Mouse (Mus musculus) CH12.LX (cell line): Measurements from ENCODE around the gene Csf2rb. TPM values are rescaled to one million over a fixed set of nuclear protein-coding genes. Genes with fewer than 3 reads are reported as not detected.

ENCODE experiments used
- DNase-seq: peaks from one replicate; pipeline ENCODE4 v3.0.0-alpha.2; 2013; ENCODE audit errors: extremely low read depth
- H3K27ac ChIP-seq: 2 replicates; pipeline ENCODE4 v1.5.1; 2012; ENCODE audit warnings: low read depth, mild to moderate bottlenecking, control low read depth, moderate library complexity; ENCODE audit not compliant: insufficient read depth
- H3K27me3 ChIP-seq: replicated peaks from 2 replicates; pipeline ENCODE3; 2012; ENCODE audit warnings: inconsistent platforms
- H3K36me3 ChIP-seq, 2 experiments: replicated peaks in 1 of 2; 2 replicates each; pipeline versions ENCODE3 to v1.6.1; 2012; ENCODE audit warnings: inconsistent platforms in 1 of 2, low read length in 1 of 2, mild to moderate bottlenecking in 1 of 2, mixed read lengths in 1 of 2, moderate library complexity in 1 of 2; ENCODE audit not compliant: control insufficient read depth in 1 of 2, insufficient read depth in 1 of 2
- H3K4me1 ChIP-seq, 2 experiments: 2 replicates each; pipeline ENCODE4 v1.6.1; 2012; ENCODE audit warnings: inconsistent platforms in 1 of 2, moderate library complexity in 1 of 2; ENCODE audit not compliant: insufficient read depth in 2 of 2, control insufficient read depth in 1 of 2
- H3K4me2 ChIP-seq: 2 replicates; pipeline ENCODE4 v1.6.1; 2012; ENCODE audit warnings: low read depth, mild to moderate bottlenecking, control low read depth; ENCODE audit not compliant: poor library complexity, insufficient read depth, severe bottlenecking
- H3K4me3 ChIP-seq, 3 experiments: fragments of 150-350 bp in 1 of 3; sonication (generic) in 1 of 3; replicated peaks in 1 of 3; 2 replicates each; pipeline versions ENCODE3 to v1.5.1; 2011 to 2012; ENCODE audit warnings: low read depth in 2 of 3, low read length in 2 of 3, mild to moderate bottlenecking in 2 of 3, moderate library complexity in 2 of 3, control low read depth in 1 of 3, improper control_type of control experiment in 1 of 3, inconsistent platforms in 1 of 3, mixed read lengths in 1 of 3; ENCODE audit not compliant: poor library complexity in 1 of 3
- H3K79me2 ChIP-seq: replicated peaks from 2 replicates; pipeline ENCODE4 v1.6.1; 2012; ENCODE audit warnings: mild to moderate bottlenecking, moderate library complexity; ENCODE audit not compliant: control insufficient read depth, poor library complexity, insufficient read depth, severe bottlenecking; ENCODE audit errors: extremely low read depth
- H3K9ac ChIP-seq: 2 replicates; pipeline ENCODE4 v1.6.1; 2012; ENCODE audit warnings: low read depth, mild to moderate bottlenecking, control low read depth, moderate library complexity; ENCODE audit not compliant: insufficient read depth
- H3K9me3 ChIP-seq: replicated peaks from 2 replicates; pipeline ENCODE3; 2012; ENCODE audit warnings: low read length, inconsistent platforms, mixed read lengths
- BHLHE40 ChIP-seq: IDR thresholded peaks from 2 replicates; pipeline ENCODE4 v1.6.1; 2011; ENCODE audit warnings: mild to moderate bottlenecking, low read depth, low read length, improper control_type of control experiment
- CHD1 ChIP-seq: IDR thresholded peaks from 2 replicates; pipeline ENCODE4 v1.6.1; 2012; ENCODE audit warnings: low read depth, low read length, improper control_type of control experiment, inconsistent platforms
- CHD2 ChIP-seq: IDR thresholded peaks from 2 replicates; pipeline ENCODE4 v1.6.1; 2011; ENCODE audit warnings: low read length, improper control_type of control experiment
- CTCF ChIP-seq, 2 experiments: IDR thresholded peaks in 1 of 2; conservative IDR thresholded peaks in 1 of 2; 2 replicates each; pipeline ENCODE4 v1.5.1; 2011 to 2012; ENCODE audit warnings: low read depth in 2 of 2, low read length in 2 of 2, improper control_type of control experiment in 1 of 2, inconsistent platforms in 1 of 2, mild to moderate bottlenecking in 1 of 2, moderate library complexity in 1 of 2
- E2F4 ChIP-seq: IDR thresholded peaks from 2 replicates; pipeline ENCODE4 v1.6.1; 2011; ENCODE audit warnings: low read depth, low read length, improper control_type of control experiment; ENCODE audit not compliant: insufficient replicate concordance
- ELF1 ChIP-seq: IDR thresholded peaks from 2 replicates; pipeline ENCODE4 v1.6.1; 2014; ENCODE audit warnings: low read depth, mild to moderate bottlenecking, inconsistent platforms, low read length, improper control_type of control experiment
- EP300 ChIP-seq: IDR thresholded peaks from 2 replicates; pipeline ENCODE4 v1.6.1; 2011; ENCODE audit warnings: low read length, improper control_type of control experiment
- ETS1 ChIP-seq: conservative IDR thresholded peaks from 2 replicates; pipeline ENCODE4 v1.6.1; 2012; ENCODE audit warnings: low read depth, mild to moderate bottlenecking, inconsistent platforms, low read length, improper control_type of control experiment, moderate library complexity
- GABPA ChIP-seq: IDR thresholded peaks from 2 replicates; pipeline ENCODE4 v1.6.1; 2012; ENCODE audit warnings: low read depth, low read length, improper control_type of control experiment, inconsistent platforms; ENCODE audit not compliant: insufficient replicate concordance
- HCFC1 ChIP-seq: IDR thresholded peaks from 2 replicates; pipeline ENCODE4 v1.6.1; 2012; ENCODE audit warnings: low read depth, mild to moderate bottlenecking, inconsistent platforms, low read length, improper control_type of control experiment
- IRF4 ChIP-seq: IDR thresholded peaks from 2 replicates; pipeline ENCODE4 v1.6.1; 2014; ENCODE audit warnings: low read depth, mild to moderate bottlenecking, inconsistent platforms, low read length, improper control_type of control experiment
- JUN ChIP-seq: IDR thresholded peaks from 2 replicates; pipeline ENCODE4 v1.6.1; 2011; ENCODE audit warnings: low read depth, mild to moderate bottlenecking, low read length, improper control_type of control experiment, moderate library complexity; ENCODE audit not compliant: insufficient read depth
- JUND ChIP-seq: conservative IDR thresholded peaks from 2 replicates; pipeline ENCODE4 v1.6.1; 2011; ENCODE audit warnings: low read depth, low read length, improper control_type of control experiment
- KAT2A ChIP-seq: IDR thresholded peaks from 2 replicates; pipeline ENCODE4 v1.6.1; 2012; ENCODE audit warnings: low read length, improper control_type of control experiment, inconsistent platforms; ENCODE audit not compliant: insufficient replicate concordance
- MAFK ChIP-seq: IDR thresholded peaks from 2 replicates; pipeline ENCODE4 v1.6.1; 2011; ENCODE audit warnings: low read length, improper control_type of control experiment; ENCODE audit not compliant: insufficient replicate concordance
- MAX ChIP-seq: IDR thresholded peaks from 2 replicates; pipeline ENCODE4 v1.6.1; 2011; ENCODE audit warnings: low read length, improper control_type of control experiment
- MAZ ChIP-seq: IDR thresholded peaks from 2 replicates; pipeline ENCODE4 v1.6.1; 2012; ENCODE audit warnings: low read depth, mild to moderate bottlenecking, inconsistent platforms, low read length, improper control_type of control experiment, moderate library complexity
- MEF2A ChIP-seq: IDR thresholded peaks from 2 replicates; pipeline ENCODE4 v1.6.1; 2014; ENCODE audit warnings: low read depth, mild to moderate bottlenecking, inconsistent platforms, low read length, improper control_type of control experiment, borderline replicate concordance
- MXI1 ChIP-seq: IDR thresholded peaks from 2 replicates; pipeline ENCODE4 v1.6.1; 2011; ENCODE audit warnings: mild to moderate bottlenecking, low read depth, low read length, improper control_type of control experiment
- MYC ChIP-seq: IDR thresholded peaks from 2 replicates; pipeline ENCODE4 v1.6.1; 2011; ENCODE audit warnings: low read depth, mild to moderate bottlenecking, improper control_type of control experiment, low read length
- NELFE ChIP-seq: IDR thresholded peaks from 2 replicates; pipeline ENCODE4 v1.6.1; 2011; ENCODE audit warnings: low read depth, low read length, improper control_type of control experiment
- NRF1 ChIP-seq: IDR thresholded peaks from 2 replicates; pipeline ENCODE4 v1.6.1; 2014; ENCODE audit warnings: low read depth, mild to moderate bottlenecking, inconsistent platforms, low read length, improper control_type of control experiment, moderate library complexity
- PAX5 ChIP-seq: IDR thresholded peaks from 2 replicates; pipeline ENCODE4 v1.6.1; 2012; ENCODE audit warnings: low read length, inconsistent platforms, mixed read lengths
- POLR2A ChIP-seq: IDR thresholded peaks from 2 replicates; pipeline ENCODE4 v1.6.1; 2011; ENCODE audit warnings: low read depth, mild to moderate bottlenecking, improper control_type of control experiment, low read length
- POLR2AphosphoS2 ChIP-seq: IDR thresholded peaks from 2 replicates; pipeline ENCODE4 v1.6.1; 2011; ENCODE audit warnings: low read depth, low read length, improper control_type of control experiment
- RAD21 ChIP-seq: IDR thresholded peaks from 2 replicates; pipeline ENCODE4 v1.6.1; 2011; ENCODE audit warnings: low read depth, mild to moderate bottlenecking, low read length, improper control_type of control experiment, moderate library complexity
- RCOR1 ChIP-seq: conservative IDR thresholded peaks from 2 replicates; pipeline ENCODE4 v1.6.1; 2012; ENCODE audit warnings: low read depth, mild to moderate bottlenecking, inconsistent platforms, low read length, improper control_type of control experiment
- SIN3A ChIP-seq: IDR thresholded peaks from 2 replicates; pipeline ENCODE4 v1.6.1; 2012; ENCODE audit warnings: low read length, improper control_type of control experiment, inconsistent platforms
- SMC3 ChIP-seq: IDR thresholded peaks from 2 replicates; pipeline ENCODE4 v1.6.1; 2011; ENCODE audit warnings: low read depth, low read length, improper control_type of control experiment
- TBP ChIP-seq: conservative IDR thresholded peaks from 2 replicates; pipeline ENCODE4 v1.6.1; 2011; ENCODE audit warnings: low read depth, low read length, improper control_type of control experiment
- TCF12 ChIP-seq: IDR thresholded peaks from 2 replicates; pipeline ENCODE4 v1.6.1; 2014; ENCODE audit warnings: low read depth, mild to moderate bottlenecking, inconsistent platforms, low read length, improper control_type of control experiment
- UBTF ChIP-seq: IDR thresholded peaks from 2 replicates; pipeline ENCODE4 v1.6.1; 2012; ENCODE audit warnings: low read depth, mild to moderate bottlenecking, inconsistent platforms, low read length, improper control_type of control experiment, moderate library complexity
- USF1 ChIP-seq: IDR thresholded peaks from 2 replicates; pipeline ENCODE4 v1.6.1; 2014; ENCODE audit warnings: low read depth, mild to moderate bottlenecking, inconsistent platforms, low read length, improper control_type of control experiment
- USF2 ChIP-seq: conservative IDR thresholded peaks from 2 replicates; pipeline ENCODE4 v1.6.1; 2011; ENCODE audit warnings: low read depth, low read length, improper control_type of control experiment
- ZC3H11A ChIP-seq: IDR thresholded peaks from 2 replicates; pipeline ENCODE4 v1.6.1; 2012; ENCODE audit warnings: low read depth, mild to moderate bottlenecking, inconsistent platforms, low read length, improper control_type of control experiment
- ZKSCAN1 ChIP-seq: IDR thresholded peaks from 2 replicates; pipeline ENCODE4 v1.6.1; 2012; ENCODE audit warnings: low read depth, inconsistent platforms, low read length, improper control_type of control experiment, borderline replicate concordance
- ZMIZ1 ChIP-seq: IDR thresholded peaks from 2 replicates; pipeline ENCODE4 v1.6.1; 2012; ENCODE audit warnings: low read depth, mild to moderate bottlenecking, inconsistent platforms, low read length, improper control_type of control experiment
- ZNF384 ChIP-seq: IDR thresholded peaks from 2 replicates; pipeline ENCODE4 v1.6.1; 2012; ENCODE audit warnings: low read depth, low read length, improper control_type of control experiment, inconsistent platforms
- dilution Hi-C: fragments of 300-500 bp; cut with MboI; formaldehyde crosslinking; loops from 2 replicates; pipeline ENCODE4 v1.14.3; 2020; ENCODE audit warnings: low sequenced_read_pairs; ENCODE audit not compliant: extremely low pct_unique_long_range_greater_than_20kb, extremely low pct_ligation_motif_present
- in situ Hi-C: fragments of 300-500 bp; cut with MboI; formaldehyde crosslinking; loops from 3 replicates; pipeline ENCODE4 v1.14.3; 2019; ENCODE audit warnings: low sequenced_read_pairs, low pct_ligation_motif_present, low pct_unique_long_range_greater_than_20kb, mixed read lengths
- polyA plus RNA-seq: library from polyadenylated mRNA; unstranded; fragments of >175 nt; gene quantifications from 2 replicates; pipeline ENCODE4 v1.2.1, GENCODE M21; 2012; ENCODE audit warnings: low read depth; ENCODE audit not compliant: insufficient read length
- total RNA-seq, 2 experiments: library from RNA; depleted of rRNA; stranded (reverse); fragments of 300-350 nt in 1 of 2; fragments of >200 nt in 1 of 2; gene quantifications; 2 replicates each; pipeline ENCODE4 v1.2.3; 2012 to 2014

The Csf2rb gene
- total and polyA plus RNA-seq, 3 experiments = 134 to 222 (median 179) TPM

DNA sequence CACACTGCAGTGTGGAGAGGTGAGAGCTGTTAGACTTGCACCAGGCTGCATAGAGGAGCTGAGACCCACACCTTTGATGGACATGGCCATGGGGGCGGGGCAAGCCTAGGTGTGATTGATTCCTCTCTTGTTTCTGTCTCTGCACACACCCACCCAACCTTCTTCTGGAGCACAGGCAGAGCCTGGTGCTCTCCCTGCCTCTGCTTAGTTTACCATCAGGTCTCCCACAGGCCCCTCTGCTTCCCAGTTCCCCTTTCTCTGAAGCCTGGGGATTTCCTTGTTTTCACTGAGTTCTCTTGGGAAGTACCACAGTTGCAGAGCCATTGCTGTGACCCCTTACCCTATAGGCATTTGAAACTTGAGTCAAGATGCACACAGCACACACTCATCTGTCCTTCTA is 27.0 kb upstream of the Csf2rb start (continued):
- TF ChIP-seq JUN = no peak
- TF ChIP-seq MAFK = 0 out of 2 replicates have a peak, but pooled peaks have one; percentile 9
- no peak for TF ChIP-seq SMC3
- TF ChIP-seq KAT2A = no peak
- no peak for TF ChIP-seq PAX5

DNA sequence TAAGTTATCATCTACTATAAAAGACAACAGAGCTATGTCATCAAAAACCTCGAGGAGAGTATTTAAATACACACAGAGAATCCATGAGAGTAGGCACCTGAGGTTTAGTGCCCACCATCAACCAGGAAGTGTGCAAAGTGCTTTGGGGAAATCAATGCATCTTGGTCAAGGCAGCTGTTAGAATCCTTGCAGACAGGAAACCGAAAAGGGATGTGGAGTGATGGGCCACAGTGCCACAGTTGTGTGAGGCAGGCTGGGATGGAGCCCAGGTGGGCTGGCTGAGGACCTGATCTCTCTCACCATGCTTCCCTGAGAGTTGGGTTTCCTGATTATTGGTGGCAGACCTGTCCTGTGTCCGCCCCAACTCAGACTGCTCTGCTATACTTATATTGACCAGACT is 25.9 kb upstream of the Csf2rb start:
- peak overlapping the region; percentile 97 for H3K27ac ChIP-seq
- H3K9ac ChIP-seq = peak overlapping the region; percentile 33; the same call in 1 of the 2 replicates
- H3K27me3 ChIP-seq = no peaks in the 10 kb centered on the region
- DNase-seq = peak; percentile 47
- dilution Hi-C loops (no loop called here), in situ Hi-C loops (no loop called here)
- peak overlapping the region; percentile 45; the same call in 1 of the 2 replicates for H3K4me2 ChIP-seq
- H3K79me2 ChIP-seq = peaks cover 19% of the 10 kb centered on the region
- peaks cover 34 to 40% of the 10 kb centered on the region in 2 experiments for H3K36me3 ChIP-seq
- no peaks in the 10 kb centered on the region for H3K9me3 ChIP-seq
- no peak overlapping the region for H3K4me3 ChIP-seq
- TF ChIP-seq MAX (no peak), IRF4 (0 out of 2 replicates have a peak, but pooled peaks have one; percentile 38), USF2 (no peak), EP300 (peak; percentile 59; the same call in 1 of the 2 replicates), CHD1 (no peak), ZC3H11A (no peak), MAZ (no peak), E2F4 (no peak), BHLHE40 (0 out of 2 replicates have a peak, but pooled peaks have one; percentile 5), MYC (0 out of 2 replicates have a peak, but pooled peaks have one; percentile 37), PAX5 (no peak), USF1 (no peak), TBP (0 out of 2 replicates have a peak, but pooled peaks have one; percentile 42), JUND (no peak), MXI1 (no peak), JUN (no peak), RAD21 (no peak), TCF12 (peak; percentile 69), GABPA (no peak), ZMIZ1 (no peak), POLR2AphosphoS2 (no peak), UBTF (no peak), SIN3A (no peak), ZNF384 (no peak), ETS1 (peak; percentile 29; the same call in 1 of the 2 replicates), CHD2 (no peak), ZKSCAN1 (no peak), NRF1 (no peak), HCFC1 (no peak), ELF1 (peak; percentile 74), POLR2A (no peak), RCOR1 (no peak), SMC3 (no peak), MAFK (no peak), CTCF (conservative IDR thresholded peaks at IDR 0.05 in 1 of 2, IDR thresholded peaks at IDR 0.05 in 1 of 2; ENCODE audit: low read depth in 2 of 2, low read length in 2 of 2) (no peak), MEF2A (no peak), NELFE (no peak), KAT2A (no peak)
- peaks cover 40 to 74% of the 10 kb centered on the region in 2 experiments for H3K4me1 ChIP-seq
